Mouse (Mus musculus): Measurements from ENCODE around the gene Klf7. TPM values are rescaled to one million over a fixed set of nuclear protein-coding genes. Genes with fewer than 3 reads are reported as not detected.
A peak's percentile ranks its signal among the peaks of the same experiment; 100 is the strongest.

The Klf7 gene
- total and polyA plus RNA-seq, 3 experiments, result 10.3 to 18.9 (median 18.4) TPM

DNA sequence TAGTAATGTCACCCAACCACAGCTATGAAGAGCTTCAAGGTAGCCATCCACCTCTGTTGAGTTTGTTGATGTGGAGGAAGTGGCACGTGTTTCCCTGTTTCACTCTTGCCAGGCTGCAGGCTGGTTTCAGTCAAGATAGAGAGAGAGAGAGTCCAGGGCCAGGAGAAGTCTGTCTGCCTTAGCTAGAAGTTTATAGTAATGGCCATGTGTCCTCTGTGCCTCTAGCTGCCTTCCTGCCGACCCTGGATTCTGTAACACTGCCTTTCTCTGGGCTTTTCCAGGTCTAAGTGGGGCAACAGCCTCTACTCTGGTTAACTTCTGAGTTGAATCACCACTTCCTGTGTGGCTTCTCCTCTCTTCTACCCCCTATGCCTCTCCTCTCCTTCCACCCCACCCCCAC is 121.5 kb downstream of the Klf7 start:
- H3K9ac ChIP-seq (ENCODE audit: low read depth, low read length), result no peak overlapping the region
- H3K36me3 ChIP-seq (ENCODE audit: control insufficient read depth, insufficient read depth, low read length), result no peaks in the 10 kb centered on the region; the same call in 1 of the 2 replicates
- H3K79me2 ChIP-seq (replicated peaks; ENCODE audit: control insufficient read depth, insufficient read depth, low read length), result no peaks in the 10 kb centered on the region
- H3K4me1 ChIP-seq (ENCODE audit: control insufficient read depth, insufficient read depth, low read length), result peaks cover 6% of the 10 kb centered on the region
- 67% methylated on average over 2 of the region's 2 CpGs for WGBS
- H3K27me3 ChIP-seq (ENCODE audit: control insufficient read depth, insufficient read depth, low read length), result no peaks in the 10 kb centered on the region
- H3K4me3 ChIP-seq, result no peak overlapping the region
- TF ChIP-seq EP300 (IDR thresholded peaks at IDR 0.05; ENCODE audit: insufficient read depth, low read depth, low read length), result no peak
- no peak for TF ChIP-seq POLR2A (IDR thresholded peaks at IDR 0.05; ENCODE audit: insufficient read depth, low read depth, low read length)
- no peak for TF ChIP-seq CTCF (IDR thresholded peaks at IDR 0.05)
- H3K27ac ChIP-seq, result no peak overlapping the region
- DNase-seq, result no peak
- intact Hi-C loops (cut with DNase I), result no loop called here

DNA sequence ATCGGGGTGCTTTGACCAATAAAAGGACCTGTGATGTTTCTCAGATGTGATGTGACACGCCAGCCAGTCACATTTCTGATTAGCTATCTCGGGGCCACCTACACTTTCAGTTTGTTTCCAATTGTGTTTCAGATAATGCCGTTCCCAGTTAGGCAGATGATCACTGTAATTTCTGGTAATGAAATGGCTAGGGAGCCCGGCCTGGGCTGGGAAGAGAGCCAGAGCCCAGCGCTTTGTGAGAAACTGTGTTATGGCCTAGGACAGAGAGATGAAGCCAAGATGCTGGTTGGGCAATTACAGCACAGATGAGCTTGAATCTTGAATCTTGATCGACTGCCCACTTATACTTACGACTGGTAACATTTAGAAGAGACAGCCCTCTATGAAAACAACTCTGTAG is 122.6 kb downstream of the Klf7 start:
- Histone ChIP-seq H3K36me3 (ENCODE audit: control insufficient read depth, insufficient read depth, low read length) (no peaks in the 10 kb centered on the region; the same call in 1 of the 2 replicates), H3K9ac (ENCODE audit: low read depth, low read length) (no peak overlapping the region), H3K27ac (peak overlapping the region; percentile 28; the same call in 1 of the 2 replicates), H3K4me1 (ENCODE audit: control insufficient read depth, insufficient read depth, low read length) (peaks cover 8% of the 10 kb centered on the region), H3K79me2 (replicated peaks; ENCODE audit: control insufficient read depth, insufficient read depth, low read length) (no peaks in the 10 kb centered on the region), H3K4me3 (no peak overlapping the region), H3K27me3 (ENCODE audit: control insufficient read depth, insufficient read depth, low read length) (no peaks in the 10 kb centered on the region)
- WGBS, result 42% methylated on average over 8 of the region's 8 CpGs
- TF ChIP-seq EP300 (IDR thresholded peaks at IDR 0.05; ENCODE audit: insufficient read depth, low read depth, low read length) (no peak), CTCF (IDR thresholded peaks at IDR 0.05) (no peak), POLR2A (IDR thresholded peaks at IDR 0.05; ENCODE audit: insufficient read depth, low read depth, low read length) (no peak)
- intact Hi-C loops (cut with DNase I), result loop anchor here (2.0 kb wide), 1 partner anchor 13 kb away; no protein-coding TSS in a partner anchor
- peak; percentile 57 to 64 for DNase-seq

GRCm38 (mm10) chr1:63998901-63999300 is 123.2 kb downstream of the Klf7 start:
- Histone ChIP-seq H3K79me2 (replicated peaks; ENCODE audit: control insufficient read depth, insufficient read depth, low read length) (no peaks in the 10 kb centered on the region), H3K36me3 (ENCODE audit: control insufficient read depth, insufficient read depth, low read length) (no peaks in the 10 kb centered on the region; the same call in 1 of the 2 replicates), H3K9ac (ENCODE audit: low read depth, low read length) (no peak overlapping the region), H3K4me3 (no peak overlapping the region), H3K27ac (peak overlapping the region; percentile 28; the same call in 1 of the 2 replicates), H3K27me3 (ENCODE audit: control insufficient read depth, insufficient read depth, low read length) (no peaks in the 10 kb centered on the region), H3K4me1 (ENCODE audit: control insufficient read depth, insufficient read depth, low read length) (peaks cover 8% of the 10 kb centered on the region)
- 74% methylated on average over 4 of the region's 4 CpGs for WGBS
- no peak for DNase-seq
- TF ChIP-seq POLR2A (IDR thresholded peaks at IDR 0.05; ENCODE audit: insufficient read depth, low read depth, low read length) (no peak), CTCF (IDR thresholded peaks at IDR 0.05) (no peak), EP300 (IDR thresholded peaks at IDR 0.05; ENCODE audit: insufficient read depth, low read depth, low read length) (no peak)
- intact Hi-C loops (cut with DNase I), result loop anchor here (2.0 kb wide), 1 partner anchor 14 kb away; no protein-coding TSS in a partner anchor

DNA sequence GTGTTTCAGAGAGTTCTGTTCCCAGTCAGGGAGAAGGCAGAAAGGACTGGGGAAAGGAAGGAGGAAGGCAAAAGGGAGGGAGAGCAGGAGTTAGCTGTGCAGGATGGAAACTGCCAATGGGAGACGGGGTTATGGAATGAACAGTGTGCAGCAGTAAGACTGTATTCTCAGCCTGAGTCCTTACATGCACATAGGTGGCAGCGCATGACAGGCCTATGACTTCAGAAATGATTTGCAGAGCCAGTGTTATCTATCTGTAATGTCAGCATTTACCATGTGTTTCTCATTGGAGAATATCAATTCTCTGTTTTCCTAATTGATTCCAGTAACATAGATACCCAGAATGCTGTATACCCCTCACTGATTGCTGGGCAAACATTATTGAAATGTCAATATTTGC is 123.9 kb downstream of the Klf7 start:
- H3K79me2 ChIP-seq (replicated peaks; ENCODE audit: control insufficient read depth, insufficient read depth, low read length), result no peaks in the 10 kb centered on the region
- no peaks in the 10 kb centered on the region; the same call in 1 of the 2 replicates for H3K36me3 ChIP-seq (ENCODE audit: control insufficient read depth, insufficient read depth, low read length)
- H3K27ac ChIP-seq, result no peak overlapping the region
- H3K27me3 ChIP-seq (ENCODE audit: control insufficient read depth, insufficient read depth, low read length), result no peaks in the 10 kb centered on the region
- intact Hi-C loops (cut with DNase I), result loop anchor here (2.0 kb wide), 1 partner anchor 15 kb away; no protein-coding TSS in a partner anchor
- H3K9ac ChIP-seq (ENCODE audit: low read depth, low read length), result no peak overlapping the region
- peaks cover 12% of the 10 kb centered on the region for H3K4me1 ChIP-seq (ENCODE audit: control insufficient read depth, insufficient read depth, low read length)
- TF ChIP-seq EP300 (IDR thresholded peaks at IDR 0.05; ENCODE audit: insufficient read depth, low read depth, low read length) (no peak), CTCF (IDR thresholded peaks at IDR 0.05) (peak; percentile 35)
- 88% methylated on average over 2 of the region's 2 CpGs for WGBS
- DNase-seq, result no peak
- H3K4me3 ChIP-seq, result no peak overlapping the region

DNA sequence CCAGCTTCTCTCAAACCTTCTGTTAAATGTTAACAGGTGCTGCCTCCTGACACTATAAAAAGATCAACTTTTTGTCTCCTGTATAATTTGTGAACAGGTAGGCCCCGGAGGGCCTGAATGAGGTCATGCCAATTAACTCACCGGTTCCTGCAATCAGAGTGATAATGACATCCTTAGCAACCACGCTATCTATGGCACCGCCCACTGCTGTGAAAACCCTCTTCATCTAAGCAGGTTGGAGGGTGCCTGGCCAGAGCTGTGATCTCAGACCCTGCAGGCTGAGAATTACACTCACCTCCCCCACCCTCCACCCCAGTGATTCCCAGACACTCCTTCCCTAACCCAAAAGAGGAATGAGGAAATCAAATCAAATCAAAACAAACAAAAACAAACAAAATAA is 126.3 kb downstream of the Klf7 start:
- no peak for TF ChIP-seq POLR2A (IDR thresholded peaks at IDR 0.05; ENCODE audit: insufficient read depth, low read depth, low read length)
- no peak for TF ChIP-seq CTCF (IDR thresholded peaks at IDR 0.05)
- TF ChIP-seq EP300 (IDR thresholded peaks at IDR 0.05; ENCODE audit: insufficient read depth, low read depth, low read length), result no peak
- Histone ChIP-seq H3K9ac (ENCODE audit: low read depth, low read length) (no peak overlapping the region), H3K4me3 (no peak overlapping the region), H3K27ac (peak overlapping the region; percentile 37), H3K36me3 (ENCODE audit: control insufficient read depth, insufficient read depth, low read length) (no peaks in the 10 kb centered on the region; the same call in 1 of the 2 replicates), H3K79me2 (replicated peaks; ENCODE audit: control insufficient read depth, insufficient read depth, low read length) (no peaks in the 10 kb centered on the region), H3K4me1 (ENCODE audit: control insufficient read depth, insufficient read depth, low read length) (peaks cover 15% of the 10 kb centered on the region), H3K27me3 (ENCODE audit: control insufficient read depth, insufficient read depth, low read length) (no peaks in the 10 kb centered on the region)
- intact Hi-C loops (cut with DNase I), result no loop called here
- 42% methylated on average over 4 of the region's 4 CpGs for WGBS
- no peak for DNase-seq

GRCm38 (mm10) chr1:63995137-63995492 is 127.0 kb downstream of the Klf7 start:
- intact Hi-C loops (cut with DNase I), result no loop called here
- Histone ChIP-seq H3K4me3 (no peak overlapping the region), H3K27me3 (ENCODE audit: control insufficient read depth, insufficient read depth, low read length) (no peaks in the 10 kb centered on the region), H3K27ac (peak overlapping the region; percentile 64), H3K9ac (ENCODE audit: low read depth, low read length) (no peak overlapping the region), H3K4me1 (ENCODE audit: control insufficient read depth, insufficient read depth, low read length) (peaks cover 15% of the 10 kb centered on the region), H3K79me2 (replicated peaks; ENCODE audit: control insufficient read depth, insufficient read depth, low read length) (no peaks in the 10 kb centered on the region), H3K36me3 (ENCODE audit: control insufficient read depth, insufficient read depth, low read length) (no peaks in the 10 kb centered on the region; the same call in 1 of the 2 replicates)
- no peak for DNase-seq
- TF ChIP-seq EP300 (IDR thresholded peaks at IDR 0.05; ENCODE audit: insufficient read depth, low read depth, low read length), result no peak
- no peak for TF ChIP-seq CTCF (IDR thresholded peaks at IDR 0.05)
- TF ChIP-seq POLR2A (IDR thresholded peaks at IDR 0.05; ENCODE audit: insufficient read depth, low read depth, low read length), result no peak
- 46% methylated on average over 5 of the region's 5 CpGs for WGBS
